Mouse (Mus musculus) thymus, adult 2 months (tissue): Measurements from ENCODE around the gene Mindy4.

Experiments used
- CTCF ChIP-seq: fragments of 200-500 bp; IDR thresholded peaks from 2 replicates; pipeline ENCODE4 v1.5.1; 2012; ENCODE audit warnings: mild to moderate bottlenecking, control low read depth, low read length, moderate library complexity, borderline replicate concordance; ENCODE audit not compliant: control insufficient read depth, poor library complexity, insufficient read depth; ENCODE audit errors: extremely low read depth
- POLR2A ChIP-seq: fragments of 200-500 bp; IDR thresholded peaks from 2 replicates; pipeline ENCODE4 v1.6.1; 2012; ENCODE audit warnings: mild to moderate bottlenecking, low read length, control low read depth, moderate library complexity; ENCODE audit not compliant: control insufficient read depth, poor library complexity, insufficient read depth; ENCODE audit errors: extremely low read depth

DNA sequence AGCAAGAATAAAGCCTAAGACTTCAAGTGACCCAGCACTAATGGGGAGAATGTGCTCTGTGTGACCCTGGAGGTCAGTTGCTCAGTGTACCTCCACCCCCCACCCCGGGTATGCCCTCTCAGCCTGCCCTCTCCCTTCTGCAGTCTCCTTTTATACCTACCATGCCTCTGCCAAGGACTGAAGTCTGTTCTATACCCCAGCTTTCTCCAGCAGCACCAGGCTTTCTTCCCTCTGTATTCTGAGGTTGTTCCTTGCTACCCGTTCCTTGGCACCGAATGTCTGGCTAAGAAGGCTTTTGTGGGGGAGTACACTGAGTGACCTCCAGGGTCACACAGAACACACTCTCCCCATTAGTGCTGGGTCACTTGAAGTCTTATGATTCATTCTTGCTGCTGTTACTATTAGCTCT, 29.2 kb upstream of the Mindy4 start:
- TF ChIP-seq POLR2A (no peak), CTCF (no peak)
